Mouse (Mus musculus) stomach, postnatal 0 days (tissue): Measurements from ENCODE around the gene Tcf7l1. TPM values are rescaled to one million over a fixed set of nuclear protein-coding genes. Genes with fewer than 3 reads are reported as not detected.

Experiments
- ATAC-seq: fragments of 200-750 bp; cut with Nextera tagmentation; 2 replicates; pipeline ENCODE4 v1.8.0; 2017; ENCODE audit not compliant: low FRiP score, low TSS enrichment
- DNase-seq: peaks from one replicate; pipeline ENCODE4 v3.0.0-alpha.2; 2016; ENCODE audit warnings: low spot score
- H3K27ac ChIP-seq: fragments of 300-500 bp; sonication (generic); replicated peaks from 2 replicates; pipeline ENCODE4 v1.5.1; 2014; ENCODE audit warnings: mild to moderate bottlenecking, control low read depth
- H3K27me3 ChIP-seq: fragments of 300-500 bp; sonication (generic); 2 replicates; pipeline ENCODE4 v1.6.1; 2014; ENCODE audit warnings: low read length; ENCODE audit not compliant: control insufficient read depth, insufficient read depth
- H3K36me3 ChIP-seq: fragments of 300-500 bp; sonication (generic); 2 replicates; pipeline ENCODE4 v1.6.1; 2014; ENCODE audit warnings: low read length, mixed read lengths; ENCODE audit not compliant: control insufficient read depth, insufficient read depth
- H3K4me1 ChIP-seq: fragments of 300-500 bp; sonication (generic); replicated peaks from 2 replicates; pipeline ENCODE4 v1.6.1; 2014; ENCODE audit warnings: antibody characterized with exemption; ENCODE audit not compliant: control insufficient read depth, insufficient read depth
- H3K4me2 ChIP-seq: fragments of 300-500 bp; sonication (generic); replicated peaks from 2 replicates; pipeline ENCODE4 v1.6.1; 2014; ENCODE audit warnings: low read depth, mild to moderate bottlenecking, control low read depth, moderate library complexity
- H3K4me3 ChIP-seq: fragments of 300-500 bp; sonication (generic); 2 replicates; pipeline ENCODE4 v1.5.1; 2014; ENCODE audit warnings: low read depth, low read length, control low read depth
- H3K9ac ChIP-seq: fragments of 300-500 bp; sonication (generic); 2 replicates; pipeline ENCODE4 v1.6.1; 2014; ENCODE audit warnings: mild to moderate bottlenecking, low read length, control low read depth, mixed read lengths
- H3K9me3 ChIP-seq: fragments of 300-500 bp; sonication (generic); 2 replicates; pipeline ENCODE4 v1.6.1; 2016; ENCODE audit warnings: low read length; ENCODE audit not compliant: control insufficient read depth
- CTCF ChIP-seq: IDR thresholded peaks from 2 replicates; pipeline ENCODE4 v1.5.1; 2016; ENCODE audit warnings: antibody characterized with exemption, low read depth, mild to moderate bottlenecking, moderate library complexity
- EP300 ChIP-seq: optimal IDR thresholded peaks from 2 replicates; pipeline ENCODE3; 2016; ENCODE audit warnings: antibody characterized with exemption
- WGBS: fragments of 180-500 bp; shearing (Covaris S2); extraction: QIAGEN DNeasy Blood & Tissue Kit; methylation state at CpG from one replicate; pipeline ENCODE4 v1.1.7; 2014; 5-methylcytosine and 5-hydroxymethylcytosine counted together
- polyA plus RNA-seq: library from polyadenylated mRNA; unstranded; fragments of >200 nt; fragmentation: Nextera tagmentation; extraction: Ambion mirVana; gene quantifications from 2 replicates; pipeline ENCODE4 v1.2.1, GENCODE M21; 2015

The Tcf7l1 gene
- polyA plus RNA-seq, 1 experiment from 2014 or later, result 11.1 TPM

GRCm38 (mm10) chr6:72647383-72647820 is 141.7 kb downstream of the Tcf7l1 start:
- ATAC-seq, result peak; percentile 3; the same call in 1 of the 2 replicates

DNA sequence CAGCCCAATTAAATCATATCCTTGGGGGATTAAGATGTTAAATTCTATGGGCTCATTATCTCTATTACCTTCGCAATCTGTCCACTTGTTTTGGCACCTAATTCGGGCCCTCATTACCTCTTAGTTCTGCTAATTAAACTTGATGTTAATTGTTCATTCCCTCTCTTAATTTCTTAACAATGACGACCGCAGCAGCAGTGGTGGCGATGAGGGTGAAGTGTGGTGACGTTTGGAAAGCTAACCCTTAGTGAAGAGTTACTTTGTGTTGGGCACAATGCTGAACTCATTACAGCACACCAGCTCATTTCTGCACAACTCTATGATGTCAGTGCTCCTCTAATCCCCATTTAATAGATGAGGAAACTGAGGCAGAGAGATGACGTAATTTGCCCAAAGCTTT is 143.7 kb downstream of the Tcf7l1 start:
- DNase-seq (no peak), ATAC-seq (no peak)
- H3K27ac ChIP-seq, result no peak overlapping the region
- no peak overlapping the region for H3K9ac ChIP-seq
- no peaks in the 10 kb centered on the region for H3K27me3 ChIP-seq
- H3K4me3 ChIP-seq, result no peak overlapping the region
- no peaks in the 10 kb centered on the region; the same call in 1 of the 2 replicates for H3K4me1 ChIP-seq
- H3K9me3 ChIP-seq, result no peaks in the 10 kb centered on the region
- WGBS, result 88% methylated on average over 7 of the region's 7 CpGs
- TF ChIP-seq EP300 (no peak), CTCF (no peak)
- no peak overlapping the region for H3K4me2 ChIP-seq
- no peaks in the 10 kb centered on the region for H3K36me3 ChIP-seq

More at GRCm38 (mm10) chr6:72647383-72647820, 141.7 kb downstream of the Tcf7l1 start:
- Histone ChIP-seq H3K27me3 (no peaks in the 10 kb centered on the region), H3K9me3 (no peaks in the 10 kb centered on the region), H3K4me1 (no peaks in the 10 kb centered on the region; the same call in 1 of the 2 replicates), H3K9ac (no peak overlapping the region), H3K27ac (no peak overlapping the region), H3K4me2 (no peak overlapping the region), H3K36me3 (no peaks in the 10 kb centered on the region), H3K4me3 (no peak overlapping the region)
- WGBS, result 40% methylated on average over 10 of the region's 10 CpGs
- TF ChIP-seq EP300 (no peak), CTCF (peak; percentile 91)
- DNase-seq, result peak; percentile 69

- WGBS, result 45% methylated on average over 4 of the region's 4 CpGs
- no peaks in the 10 kb centered on the region for H3K27me3 ChIP-seq
- ATAC-seq (no peak), DNase-seq (no peak)
- H3K9me3 ChIP-seq, result no peaks in the 10 kb centered on the region
- H3K4me2 ChIP-seq, result no peak overlapping the region
- no peak overlapping the region for H3K9ac ChIP-seq
- H3K27ac ChIP-seq, result no peak overlapping the region
- H3K4me1 ChIP-seq, result no peaks in the 10 kb centered on the region
- no peaks in the 10 kb centered on the region for H3K36me3 ChIP-seq
- TF ChIP-seq EP300 (no peak), CTCF (no peak)
- H3K4me3 ChIP-seq, result no peak overlapping the region
These were observed 144.5 kb downstream of the Tcf7l1 start for GRCm38 (mm10) chr6:72644576-72644975.

DNA sequence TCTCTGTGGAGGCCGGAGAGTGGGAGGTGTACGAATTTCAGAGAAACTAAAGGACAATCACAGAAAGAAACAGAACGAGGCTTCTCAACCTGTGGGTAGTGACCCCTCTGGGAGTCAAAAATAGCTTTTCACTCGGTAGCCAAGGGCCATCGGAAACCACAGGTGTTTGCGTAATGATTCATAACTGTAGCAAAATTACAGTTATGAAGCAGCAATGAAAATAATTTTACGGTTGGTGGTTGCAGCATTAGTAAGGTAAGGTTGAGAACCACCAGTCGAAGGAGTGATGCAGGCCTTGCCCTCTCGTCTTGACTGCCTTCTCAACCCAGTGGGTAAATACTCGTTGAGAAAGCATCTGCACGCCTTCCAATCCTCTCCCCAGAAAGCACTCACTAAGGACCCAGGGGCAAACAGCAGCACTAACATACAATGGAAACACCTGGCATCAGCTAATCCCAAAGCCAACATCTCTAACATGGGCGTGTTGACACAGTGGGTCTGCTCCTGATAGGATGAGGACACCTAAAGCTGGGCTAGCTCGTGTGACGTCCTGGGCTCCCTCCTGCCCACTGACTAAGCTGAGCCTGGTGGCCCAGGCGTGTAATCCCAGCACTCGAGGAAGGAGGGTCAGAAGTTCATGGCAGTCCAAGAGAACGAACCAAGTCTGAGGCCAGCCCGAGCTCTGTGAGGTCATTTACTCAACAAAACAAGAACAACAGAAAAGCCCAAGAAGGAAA is 147.7 kb downstream of the Tcf7l1 start:
- WGBS, result 55% methylated on average over 18 of the region's 18 CpGs
- TF ChIP-seq CTCF, result no peak
- TF ChIP-seq EP300, result no peak
- ATAC-seq (peak; percentile 97), DNase-seq (peak; percentile 79)
- no peak overlapping the region for H3K4me2 ChIP-seq
- H3K9me3 ChIP-seq, result no peaks in the 10 kb centered on the region
- H3K4me3 ChIP-seq, result no peak overlapping the region
- H3K4me1 ChIP-seq, result no peaks in the 10 kb centered on the region; the same call in 1 of the 2 replicates
- H3K9ac ChIP-seq, result no peak overlapping the region
- no peaks in the 10 kb centered on the region for H3K36me3 ChIP-seq
- H3K27me3 ChIP-seq, result no peaks in the 10 kb centered on the region
- H3K27ac ChIP-seq, result peak overlapping the region; percentile 50

DNA sequence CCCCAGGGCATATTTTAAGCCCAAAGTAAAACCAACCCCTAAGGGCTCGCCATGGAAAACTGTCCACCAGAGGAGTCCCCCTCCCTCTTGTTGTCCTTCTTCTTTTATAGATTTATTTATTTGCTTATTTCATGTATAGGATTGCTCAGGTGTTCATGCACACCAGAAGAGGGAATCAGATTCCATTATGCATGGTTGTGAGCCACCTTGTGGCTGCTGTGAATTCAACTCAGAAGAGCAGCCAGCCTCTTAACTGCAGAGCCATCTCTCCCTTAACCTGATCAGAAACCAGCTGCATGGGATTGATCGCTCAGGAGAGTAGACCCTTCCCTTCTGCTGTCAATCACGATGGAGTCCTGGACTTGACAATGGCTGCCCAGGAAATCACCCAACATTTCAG is 152.1 kb downstream of the Tcf7l1 start:
- 82% methylated on average over 3 of the region's 3 CpGs for WGBS
- H3K9ac ChIP-seq, result no peak overlapping the region
- TF ChIP-seq CTCF (peak; percentile 65), EP300 (no peak)

More for the DNA sequence above, 152.1 kb downstream of the Tcf7l1 start:
- no peak overlapping the region for H3K4me3 ChIP-seq
- H3K4me1 ChIP-seq, result no peaks in the 10 kb centered on the region; the same call in none of the 2 replicates
- H3K9me3 ChIP-seq, result no peaks in the 10 kb centered on the region
- no peaks in the 10 kb centered on the region for H3K36me3 ChIP-seq
- no peaks in the 10 kb centered on the region for H3K27me3 ChIP-seq
- ATAC-seq, result no peak
- no peak overlapping the region for H3K4me2 ChIP-seq
- DNase-seq, result no peak
- H3K27ac ChIP-seq, result no peak overlapping the region
